Mouse (Mus musculus) ovary, postnatal 36 days (tissue): ENCODE data around the gene Evi5.
"Not testable (repeated sequence)": the region's sequence is repeated elsewhere in the genome, so short reads cannot be mapped to it uniquely, and the experiment has no call there.

Experiments
- DNase-seq: peaks from one replicate; pipeline ENCODE4 v3.0.0; 2022; ENCODE audit warnings: low spot score, mixed read lengths

Evi5 gene

DNA sequence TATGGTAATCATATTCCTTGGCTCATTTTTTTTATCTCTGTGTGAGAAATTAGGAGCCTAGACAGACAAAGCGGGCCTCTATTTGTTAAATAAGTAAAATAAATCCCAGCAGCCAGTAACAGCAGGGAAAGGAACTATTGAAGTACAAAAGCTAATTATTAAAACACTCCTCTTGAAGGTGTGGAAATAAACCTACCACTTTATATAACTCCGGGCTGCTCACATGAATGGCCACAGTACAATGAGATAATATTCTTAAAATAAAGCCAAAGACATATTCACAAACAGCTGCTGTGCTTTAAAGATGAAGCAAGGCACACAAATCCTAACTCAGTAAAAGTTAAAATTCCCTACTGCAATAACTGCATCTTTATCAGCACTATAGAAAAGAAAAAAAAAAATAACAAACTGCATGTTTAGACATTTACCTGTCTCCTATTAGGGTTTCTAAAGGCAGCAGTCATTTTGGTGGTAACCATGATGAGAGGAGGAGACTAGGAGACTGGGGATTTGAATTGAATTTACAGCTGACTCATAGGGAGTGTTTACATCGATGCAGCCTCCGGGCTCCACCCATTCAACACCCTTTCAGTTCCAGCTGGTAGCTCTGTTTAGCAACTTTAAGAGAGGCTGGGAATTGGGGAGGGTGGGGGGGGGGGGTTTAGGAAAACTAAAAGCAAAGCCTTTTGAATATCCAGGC, at the start of gene Evi5:
TSS of gene Evi5 (minus strand) at position 547 of the 700 bp plus-strand sequence.
- no peak for DNase-seq

GRCm38 (mm10) chr5:107924564-107924963, 49.7 kb upstream of the Evi5 start:
- no peak for DNase-seq

DNA sequence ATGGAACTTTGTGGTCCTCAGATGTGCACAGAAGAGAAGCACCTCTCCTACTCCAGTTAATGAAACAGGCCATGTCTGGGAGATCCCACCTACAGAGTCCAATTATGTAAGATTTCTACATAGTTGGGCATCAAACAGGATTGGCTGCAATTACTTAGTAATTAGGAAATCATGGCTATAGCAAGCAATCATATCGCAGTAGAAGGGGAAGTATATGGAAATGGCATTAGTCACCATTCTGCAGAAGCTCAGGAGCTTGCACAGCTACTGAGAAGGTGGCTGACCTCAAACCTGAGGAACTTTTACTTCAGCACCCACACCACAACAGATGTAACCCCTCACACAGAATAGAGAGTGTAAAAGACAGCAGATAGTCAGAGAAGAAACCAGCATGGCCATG, 47.9 kb upstream of the Evi5 start:
- DNase-seq, result no peak

GRCm38 (mm10) chr5:107921400-107922252, 46.7 kb upstream of the Evi5 start:
- no peak for DNase-seq

DNA sequence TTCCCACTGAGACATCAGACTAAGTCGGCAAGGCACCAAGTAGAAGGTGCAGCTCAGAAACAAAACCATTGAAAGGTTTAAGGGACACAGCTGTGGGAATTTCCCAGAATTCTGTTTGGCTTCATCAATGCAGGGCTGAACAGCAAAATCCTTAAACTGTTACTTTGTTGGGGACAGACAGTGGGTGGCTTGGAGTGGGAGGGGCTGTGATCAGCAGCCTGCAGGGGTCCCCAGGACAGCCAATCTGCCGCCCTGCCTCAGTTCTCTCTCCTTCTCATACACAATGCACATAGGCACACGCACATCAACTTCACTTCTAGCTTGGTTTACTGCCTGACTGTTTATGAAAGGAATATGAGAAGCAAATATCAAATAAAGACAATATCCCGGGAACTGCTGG, 40.4 kb upstream of the Evi5 start:
- no peak for DNase-seq

DNA sequence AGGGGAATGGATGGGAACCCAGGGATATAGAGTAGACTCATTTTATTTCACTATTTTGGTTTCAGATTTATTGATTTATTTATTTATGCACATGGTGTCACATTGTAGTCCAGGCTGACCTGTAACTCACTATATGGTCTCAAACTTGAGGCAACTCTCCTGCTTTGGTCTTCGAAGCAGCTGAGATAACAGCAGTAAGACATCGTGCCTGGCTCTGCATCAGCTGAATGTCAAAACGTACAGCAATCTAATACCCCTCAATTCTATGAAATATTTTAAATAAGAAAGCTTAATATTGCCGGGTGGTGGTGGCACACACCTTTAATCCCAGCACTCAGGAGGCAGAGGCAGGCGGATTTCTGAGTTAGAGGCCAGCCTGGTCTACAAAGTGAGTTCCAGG, 36.1 kb upstream of the Evi5 start:
- no peak for DNase-seq

GRCm38 (mm10) chr5:107910084-107910616, 35.2 kb upstream of the Evi5 start:
- DNase-seq, result no peak

- no peak for DNase-seq
Measured at GRCm38 (mm10) chr5:107909668-107910067, 34.8 kb upstream of the Evi5 start.

- no peak for DNase-seq
Measured at GRCm38 (mm10) chr5:107908514-107909110, 33.7 kb upstream of the Evi5 start.

DNA sequence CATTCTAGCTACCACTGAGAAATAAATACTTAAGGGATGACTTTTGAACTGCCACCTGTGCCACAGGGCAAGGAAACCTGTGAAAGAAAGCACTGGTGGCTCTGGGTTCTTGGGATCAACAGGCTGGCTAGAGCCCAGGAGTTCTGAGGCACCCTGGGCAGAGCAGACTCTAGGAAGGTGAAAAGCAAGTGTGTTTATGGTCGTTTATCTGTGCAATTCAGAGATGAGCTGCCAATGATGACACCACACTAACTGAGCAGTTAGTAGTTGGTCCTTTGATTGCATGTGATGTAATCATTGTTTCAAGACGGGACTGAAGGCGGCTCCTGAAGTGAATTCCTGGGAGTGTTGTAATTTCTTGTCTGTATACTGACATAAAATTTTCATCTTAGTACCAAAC, 29.4 kb upstream of the Evi5 start:
- DNase-seq, result no peak

DNA sequence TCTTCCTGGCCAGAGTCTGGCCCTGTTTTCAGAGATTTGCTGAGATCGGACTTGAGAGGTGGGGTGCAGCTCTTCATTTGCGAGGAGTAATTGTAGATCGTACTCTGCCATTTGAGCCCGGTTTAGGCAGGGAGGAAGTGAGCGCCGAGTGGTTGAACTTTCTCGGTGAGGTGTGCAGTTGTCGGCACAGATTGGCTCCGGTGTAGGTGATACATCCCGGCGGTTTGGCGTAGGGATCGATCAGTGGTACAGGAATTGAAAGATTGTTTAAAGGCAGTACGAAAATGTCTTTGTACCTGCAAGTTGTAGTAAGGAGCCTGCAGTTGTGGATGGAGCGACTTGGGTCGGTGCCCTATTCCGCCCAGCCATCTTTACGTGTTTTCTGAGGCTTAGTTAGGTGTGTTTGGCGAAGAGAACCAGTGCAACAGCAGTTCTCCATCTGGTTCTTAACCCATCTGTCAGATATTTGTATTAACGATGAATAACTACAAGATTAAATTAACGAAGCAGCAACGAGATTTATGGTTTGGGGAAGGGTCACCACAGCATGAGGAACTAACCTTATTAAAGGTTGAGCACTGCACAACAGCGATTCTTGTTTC, 26.2 kb upstream of the Evi5 start:
- no peak for DNase-seq

DNA sequence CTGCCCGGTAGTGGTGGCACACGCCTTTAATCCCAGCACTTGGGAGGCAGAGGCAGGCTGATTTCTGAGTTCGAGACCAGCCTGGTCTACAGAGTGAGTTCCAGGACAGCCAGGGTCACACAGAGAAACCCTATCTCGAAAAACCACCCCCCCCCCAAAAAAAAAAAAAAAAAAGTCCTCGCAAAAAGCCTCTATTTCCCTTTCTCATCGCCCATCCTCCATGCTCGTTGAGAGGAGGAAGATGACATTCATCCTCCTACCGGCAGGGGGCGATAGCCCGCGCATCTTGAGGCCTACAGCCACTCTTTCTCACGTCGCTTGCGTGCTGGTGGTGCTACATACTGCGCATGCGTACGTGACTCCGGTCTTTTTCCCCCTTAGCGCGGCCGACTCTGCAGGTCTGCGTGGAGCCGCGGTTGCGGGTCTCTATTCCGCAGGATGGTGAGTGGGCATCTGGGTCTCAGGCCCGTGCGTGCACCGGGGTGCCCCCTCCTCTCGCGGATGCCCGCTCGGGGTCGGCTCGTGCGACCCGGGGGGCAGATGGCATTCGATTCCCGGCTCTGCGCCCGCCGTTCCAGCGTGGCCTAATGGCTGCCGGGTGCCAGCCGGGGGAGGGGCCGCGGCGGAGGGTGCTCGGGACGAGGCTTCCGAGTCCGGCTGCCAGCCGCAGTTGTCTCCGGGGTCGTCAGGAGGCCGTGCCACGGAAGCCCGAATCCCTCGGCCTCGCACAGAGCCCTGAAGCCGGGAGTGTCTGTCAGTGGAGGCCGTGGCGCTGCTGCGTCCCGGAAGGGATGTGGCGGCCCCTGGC, 25.5 kb upstream of the Evi5 start, which contains the start of gene Rpl5:
TSS of gene Rpl5 (plus strand) at position 297 of the 808 bp plus-strand sequence.
- peak; percentile 91 for DNase-seq

- DNase-seq, result no peak
Measured at GRCm38 (mm10) chr5:107896265-107896664, 21.4 kb upstream of the Evi5 start.

- no peak for DNase-seq
Measured at GRCm38 (mm10) chr5:107894676-107895075, 19.8 kb upstream of the Evi5 start.

DNA sequence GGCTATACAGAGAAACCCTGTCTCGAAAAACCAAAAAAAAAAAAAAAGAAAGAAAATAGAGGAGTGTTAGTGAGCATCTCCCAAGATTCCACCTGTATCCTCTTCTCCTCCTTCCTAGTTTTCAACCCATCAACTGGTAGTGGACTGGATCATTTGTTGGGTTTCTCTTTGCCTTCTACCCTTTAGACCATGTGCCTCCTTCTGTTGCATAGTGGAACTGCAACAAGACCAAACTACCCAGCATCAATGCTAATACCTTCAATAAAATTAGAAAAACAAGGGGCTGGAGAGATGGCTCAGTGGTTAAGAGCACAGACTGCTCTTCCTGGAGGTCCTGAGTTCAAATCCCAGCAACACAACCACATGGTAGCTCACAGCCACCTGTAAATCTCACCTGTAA, 16.6 kb upstream of the Evi5 start:
- DNase-seq, result not testable (repeated sequence)

DNA sequence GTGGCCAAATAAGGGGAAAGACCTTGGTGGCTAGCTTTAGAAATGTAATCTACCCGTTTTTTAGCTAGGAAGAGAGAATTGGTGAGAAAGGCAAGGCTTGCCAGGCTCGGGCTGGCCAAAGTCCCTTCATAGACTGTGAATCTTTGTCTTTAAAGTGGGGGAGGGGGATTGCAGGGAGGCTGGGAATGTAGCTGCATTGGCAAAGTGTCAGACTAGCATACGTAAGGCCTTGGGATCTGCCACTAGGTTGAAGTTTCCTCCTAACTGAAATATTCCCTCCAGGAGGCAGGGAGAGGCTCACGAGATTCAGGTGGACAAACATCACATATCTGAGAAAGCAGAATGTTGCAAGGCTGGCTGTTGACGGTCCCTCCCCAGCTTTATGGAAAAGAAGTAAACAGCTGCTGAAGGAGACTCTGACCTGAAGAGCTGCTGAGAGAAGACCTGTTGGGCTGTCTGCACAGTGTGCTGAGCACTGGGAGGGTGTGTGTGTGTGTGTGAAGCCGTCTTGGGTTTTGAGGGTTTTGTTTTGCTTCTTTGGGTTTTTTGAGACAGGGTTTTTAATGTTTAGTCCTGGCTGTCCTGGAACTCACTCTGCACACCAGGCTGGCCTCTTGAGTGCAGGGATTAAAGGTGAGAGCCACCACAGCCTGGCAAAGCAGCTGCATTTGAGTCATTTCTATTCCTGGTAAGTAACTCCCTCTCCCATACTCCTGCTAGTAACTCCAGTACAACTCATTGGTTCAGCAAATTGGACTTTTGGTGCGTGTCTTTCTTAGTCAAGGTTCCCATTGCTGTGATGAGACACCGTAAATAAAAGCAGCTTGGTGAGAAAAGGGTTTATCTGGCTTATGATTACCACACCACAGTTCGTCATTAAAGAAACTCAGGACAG, 15.3 kb upstream of the Evi5 start:
- DNase-seq, result no peak

GRCm38 (mm10) chr5:107880710-107881109, 5.8 kb upstream of the Evi5 start:
- DNase-seq, result no peak

GRCm38 (mm10) chr5:107877053-107877452, 2.1 kb upstream of the Evi5 start:
- DNase-seq, result no peak

- DNase-seq, result no peak
Measured at GRCm38 (mm10) chr5:107875261-107875611, 329 bp upstream of the Evi5 start.

GRCm38 (mm10) chr5:107873886-107874302, 1.0 kb downstream of the Evi5 start:
- DNase-seq, result no peak
